Mouse (Mus musculus): ENCODE measurements around the gene Lbh. TPM values are rescaled to one million over a fixed set of nuclear protein-coding genes. Genes with fewer than 3 reads are reported as not detected.

Lbh gene
- polyA plus RNA-seq, 1 experiment from 2014 or later: 2.0 TPM

DNA sequence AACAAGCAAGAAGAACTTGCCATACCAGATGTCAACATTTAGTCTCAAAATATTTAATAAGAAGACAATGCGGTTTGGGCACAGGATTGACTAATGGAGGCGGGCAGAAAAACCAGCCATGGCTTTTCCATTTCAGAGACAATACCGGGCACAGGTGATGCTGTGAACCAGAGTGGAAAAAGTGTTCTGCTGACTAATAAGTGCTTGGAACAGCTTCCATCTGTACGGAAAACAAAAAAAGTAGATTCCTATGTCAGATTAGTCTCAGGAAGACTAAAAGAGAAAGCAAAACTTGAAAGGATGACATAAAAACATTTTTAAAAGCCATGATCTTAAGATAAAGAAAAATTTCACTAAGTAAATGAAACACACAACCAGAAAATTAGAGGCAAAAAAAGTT is 16.4 kb upstream of the Lbh start:
- 94% methylated on average over 4 of the region's 4 CpGs for WGBS
- Histone ChIP-seq H3K4me3 (no peak overlapping the region), H3K27me3 (ENCODE audit: low read depth, poor library complexity, severe bottlenecking) (no peaks in the 10 kb centered on the region), H3K4me1 (0 out of 2 replicates have a peak, but pooled peaks cover 4% of the 10 kb centered on the region), H3K36me3 (no peaks in the 10 kb centered on the region), H3K9me3 (replicated peaks) (no peaks in the 10 kb centered on the region), H3K27ac (no peak overlapping the region)
- DNase-seq (ENCODE audit: low spot score): peak; percentile 4

DNA sequence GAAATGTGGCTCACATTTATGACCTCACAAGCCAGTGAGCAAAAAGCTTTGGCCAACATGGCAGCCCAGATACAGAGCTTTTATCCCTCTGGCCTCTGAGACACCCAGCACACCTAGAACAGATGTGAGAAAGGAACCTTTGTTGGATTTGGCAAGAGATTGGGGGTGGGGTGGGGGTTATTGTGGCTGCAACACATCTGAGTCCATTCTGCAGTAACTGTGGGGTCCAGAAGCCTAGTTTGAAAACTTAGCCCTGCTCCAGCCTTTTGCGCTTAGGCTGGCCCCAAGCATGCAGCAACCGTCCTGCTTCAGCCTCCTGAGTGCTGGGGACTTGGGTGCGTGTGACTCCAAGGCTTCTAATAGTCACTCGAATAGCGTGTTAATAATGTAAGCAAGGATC is 14.8 kb upstream of the Lbh start:
- DNase-seq (ENCODE audit: low spot score): peak; percentile 12
- H3K27ac ChIP-seq: no peak overlapping the region
- H3K4me3 ChIP-seq: no peak overlapping the region
- no peaks in the 10 kb centered on the region for H3K9me3 ChIP-seq (replicated peaks)
- no peaks in the 10 kb centered on the region for H3K27me3 ChIP-seq (ENCODE audit: low read depth, poor library complexity, severe bottlenecking)
- no peaks in the 10 kb centered on the region for H3K36me3 ChIP-seq
- H3K4me1 ChIP-seq: 0 out of 2 replicates have a peak, but pooled peaks cover 4% of the 10 kb centered on the region
- 94% methylated on average over 5 of the region's 5 CpGs for WGBS

DNA sequence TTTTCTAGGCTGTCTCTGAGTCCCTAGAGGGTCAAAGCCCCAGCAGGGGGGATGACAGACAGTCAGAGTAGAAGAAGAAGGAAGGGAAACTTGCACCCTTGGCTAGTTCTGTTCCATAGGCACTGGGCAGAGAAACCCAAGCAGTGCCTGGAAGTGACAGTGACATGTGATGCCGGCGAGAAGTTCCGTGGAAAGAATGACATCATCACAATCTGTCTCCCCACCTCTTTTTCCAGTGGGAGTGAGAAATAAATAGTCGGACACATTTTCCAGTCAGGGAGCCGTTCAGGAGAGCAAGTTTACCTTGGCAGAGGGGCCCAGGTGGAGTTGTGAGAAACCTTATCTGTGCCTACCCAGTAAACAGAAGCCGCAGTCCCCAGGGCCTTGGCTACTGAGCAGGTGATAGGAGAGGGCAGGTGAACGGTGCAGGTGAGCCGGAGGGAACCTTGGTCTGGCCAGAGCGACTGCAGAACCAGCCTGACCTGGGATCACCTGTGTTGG is 14.1 kb upstream of the Lbh start:
- H3K4me3 ChIP-seq: no peak overlapping the region
- H3K27me3 ChIP-seq (ENCODE audit: low read depth, poor library complexity, severe bottlenecking): no peaks in the 10 kb centered on the region
- 0 out of 2 replicates have a peak, but pooled peaks cover 4% of the 10 kb centered on the region for H3K4me1 ChIP-seq
- no peak overlapping the region for H3K27ac ChIP-seq
- H3K9me3 ChIP-seq (replicated peaks): no peaks in the 10 kb centered on the region
- no peaks in the 10 kb centered on the region for H3K36me3 ChIP-seq
- DNase-seq (ENCODE audit: low spot score): peak; percentile 22
- 80% methylated on average over 9 of the region's 9 CpGs for WGBS

DNA sequence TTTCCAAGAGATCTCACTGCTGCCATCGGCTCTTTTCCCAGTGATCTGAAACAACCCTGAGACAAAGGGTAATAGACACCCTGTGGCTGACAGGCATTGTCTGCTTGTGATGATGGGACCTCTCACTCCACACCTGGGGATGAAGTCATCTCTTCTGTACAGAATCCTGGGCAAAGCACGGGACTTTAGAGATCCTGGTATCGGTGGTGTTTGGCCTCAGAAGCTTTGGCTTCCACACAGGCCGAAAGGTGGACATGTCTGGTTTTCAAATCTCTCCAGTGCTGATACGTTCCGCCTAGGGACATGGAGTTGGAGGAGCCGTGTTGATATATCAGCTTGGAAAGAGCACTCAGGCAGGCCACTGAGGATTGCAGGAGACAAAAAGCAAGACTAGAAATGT is 13.2 kb upstream of the Lbh start:
- H3K36me3 ChIP-seq: no peaks in the 10 kb centered on the region
- DNase-seq (ENCODE audit: low spot score): peak; percentile 19
- WGBS: 91% methylated on average over 7 of the region's 7 CpGs

DNA sequence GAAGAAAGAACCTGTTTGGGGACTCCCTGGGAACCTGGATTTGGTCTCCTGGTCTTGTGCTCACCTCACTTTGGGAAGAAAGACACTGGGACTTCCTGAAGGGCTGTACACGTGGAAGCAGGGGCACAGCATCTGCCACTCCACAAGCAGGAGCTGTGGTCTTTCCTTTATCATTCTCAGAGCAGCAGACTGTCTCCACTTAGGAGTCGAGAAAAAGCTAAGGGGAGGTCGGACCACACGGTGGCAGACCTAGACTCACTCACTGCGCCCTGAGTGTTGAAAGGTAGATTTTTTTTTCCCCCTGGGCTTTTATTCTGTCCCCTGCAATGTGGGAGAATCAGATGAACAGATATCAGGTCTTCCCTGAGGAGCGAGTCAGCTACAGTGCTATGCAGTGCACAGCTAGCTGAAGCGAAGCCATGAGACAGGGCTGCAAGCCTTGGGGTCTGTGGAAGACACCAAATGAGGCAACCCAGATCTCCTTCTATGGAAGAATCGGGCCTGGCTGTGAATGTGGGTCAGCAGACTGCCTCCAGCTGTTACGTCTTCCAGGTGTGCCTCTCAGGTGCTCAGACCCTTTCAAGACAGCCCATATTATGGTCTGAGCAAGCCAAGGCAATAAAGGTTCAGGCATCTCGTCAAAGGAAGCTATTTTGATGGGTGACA is 11.7 kb upstream of the Lbh start:
- no peak for DNase-seq (ENCODE audit: low spot score)

More for the DNA sequence above, 13.2 kb upstream of the Lbh start:
- Histone ChIP-seq H3K9me3 (replicated peaks) (no peaks in the 10 kb centered on the region), H3K27ac (no peak overlapping the region), H3K4me3 (no peak overlapping the region), H3K4me1 (no peaks in the 10 kb centered on the region), H3K27me3 (ENCODE audit: low read depth, poor library complexity, severe bottlenecking) (no peaks in the 10 kb centered on the region)

DNA sequence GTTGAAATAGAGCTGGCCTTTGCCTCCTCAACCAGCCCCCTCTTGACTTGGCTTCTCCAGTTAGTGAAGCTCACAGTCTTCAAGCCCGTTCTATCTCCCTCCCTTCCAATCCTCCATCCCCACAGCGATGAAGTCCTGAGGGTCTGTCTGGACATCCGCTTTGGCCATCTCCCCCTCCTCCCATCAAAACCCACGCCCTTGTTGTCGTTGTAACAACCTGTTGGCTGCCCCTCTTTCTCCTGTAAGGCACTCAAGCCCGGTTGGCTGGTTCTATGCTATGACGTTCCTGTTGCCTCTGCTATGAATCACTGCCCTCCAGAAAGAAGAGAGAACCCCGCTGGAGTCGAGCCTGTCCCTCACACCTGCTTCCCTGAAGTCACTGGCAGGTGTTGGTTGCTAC is 10.9 kb upstream of the Lbh start:
- Histone ChIP-seq H3K27me3 (ENCODE audit: low read depth, poor library complexity, severe bottlenecking) (0 out of 2 replicates have a peak, but pooled peaks cover 6% of the 10 kb centered on the region), H3K27ac (no peak overlapping the region), H3K4me1 (peaks cover 3% of the 10 kb centered on the region; the same call in 1 of the 2 replicates), H3K4me3 (no peak overlapping the region), H3K36me3 (no peaks in the 10 kb centered on the region), H3K9me3 (replicated peaks) (no peaks in the 10 kb centered on the region)
- no peak for DNase-seq (ENCODE audit: low spot score)
- 88% methylated on average over 9 of the region's 9 CpGs for WGBS

More for the DNA sequence above, 11.7 kb upstream of the Lbh start:
- WGBS: 72% methylated on average over 10 of the region's 10 CpGs
- Histone ChIP-seq H3K27me3 (ENCODE audit: low read depth, poor library complexity, severe bottlenecking) (0 out of 2 replicates have a peak, but pooled peaks cover 3% of the 10 kb centered on the region), H3K9me3 (replicated peaks) (no peaks in the 10 kb centered on the region), H3K4me3 (no peak overlapping the region), H3K36me3 (no peaks in the 10 kb centered on the region), H3K27ac (no peak overlapping the region), H3K4me1 (peaks cover 2% of the 10 kb centered on the region; the same call in 1 of the 2 replicates)

DNA sequence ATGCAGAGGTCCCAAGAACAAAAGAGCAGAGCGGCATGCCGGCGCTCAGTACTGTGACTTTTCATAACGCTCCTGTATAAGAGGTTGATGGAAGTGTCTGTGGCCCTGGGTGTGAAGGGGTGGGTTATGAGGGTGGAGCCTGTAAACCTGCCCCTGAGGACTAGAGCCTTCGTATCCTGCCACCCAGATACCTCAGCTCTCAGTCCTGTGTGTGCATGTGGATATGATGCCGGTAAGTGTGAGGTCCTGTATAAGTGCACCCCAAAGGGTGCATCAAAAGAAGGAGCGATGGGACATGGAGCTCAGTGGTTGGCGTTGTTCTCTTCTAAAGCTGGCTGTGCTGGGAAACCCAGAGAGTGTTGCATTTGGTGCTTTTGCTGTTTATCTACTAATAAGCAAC is 10.3 kb upstream of the Lbh start:
- WGBS: 86% methylated on average over 8 of the region's 8 CpGs
- Histone ChIP-seq H3K27me3 (ENCODE audit: low read depth, poor library complexity, severe bottlenecking) (0 out of 2 replicates have a peak, but pooled peaks cover 6% of the 10 kb centered on the region), H3K4me3 (no peak overlapping the region), H3K4me1 (peaks cover 3% of the 10 kb centered on the region; the same call in 1 of the 2 replicates), H3K9me3 (replicated peaks) (no peaks in the 10 kb centered on the region), H3K36me3 (no peaks in the 10 kb centered on the region), H3K27ac (no peak overlapping the region)
- peak; percentile 25 for DNase-seq (ENCODE audit: low spot score)

DNA sequence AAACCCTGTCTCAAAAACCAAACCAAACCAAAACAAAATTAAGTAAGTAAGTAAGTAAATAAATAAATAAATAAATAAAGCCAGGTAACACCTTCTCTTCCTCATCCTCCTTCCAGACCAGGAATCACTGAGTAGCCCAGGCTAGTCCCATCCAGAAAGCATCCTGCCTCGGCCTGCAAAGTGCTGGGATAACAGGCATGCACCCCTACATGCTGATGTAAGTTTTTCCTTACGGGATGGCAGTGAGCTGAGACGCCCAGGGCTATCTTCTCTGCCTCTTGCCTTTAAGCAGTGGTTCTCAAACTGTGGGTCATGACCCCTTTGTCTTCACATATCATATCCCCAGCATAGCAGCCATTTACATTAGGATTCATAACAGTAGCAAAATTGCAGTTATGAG is 9.5 kb upstream of the Lbh start:
- 91% methylated on average over 3 of the region's 3 CpGs for WGBS
- Histone ChIP-seq H3K27ac (no peak overlapping the region), H3K4me1 (peaks cover 3% of the 10 kb centered on the region; the same call in 1 of the 2 replicates), H3K9me3 (replicated peaks) (no peaks in the 10 kb centered on the region), H3K27me3 (ENCODE audit: low read depth, poor library complexity, severe bottlenecking) (0 out of 2 replicates have a peak, but pooled peaks cover 6% of the 10 kb centered on the region), H3K36me3 (no peaks in the 10 kb centered on the region), H3K4me3 (no peak overlapping the region)
- peak; percentile 26 for DNase-seq (ENCODE audit: low spot score)

DNA sequence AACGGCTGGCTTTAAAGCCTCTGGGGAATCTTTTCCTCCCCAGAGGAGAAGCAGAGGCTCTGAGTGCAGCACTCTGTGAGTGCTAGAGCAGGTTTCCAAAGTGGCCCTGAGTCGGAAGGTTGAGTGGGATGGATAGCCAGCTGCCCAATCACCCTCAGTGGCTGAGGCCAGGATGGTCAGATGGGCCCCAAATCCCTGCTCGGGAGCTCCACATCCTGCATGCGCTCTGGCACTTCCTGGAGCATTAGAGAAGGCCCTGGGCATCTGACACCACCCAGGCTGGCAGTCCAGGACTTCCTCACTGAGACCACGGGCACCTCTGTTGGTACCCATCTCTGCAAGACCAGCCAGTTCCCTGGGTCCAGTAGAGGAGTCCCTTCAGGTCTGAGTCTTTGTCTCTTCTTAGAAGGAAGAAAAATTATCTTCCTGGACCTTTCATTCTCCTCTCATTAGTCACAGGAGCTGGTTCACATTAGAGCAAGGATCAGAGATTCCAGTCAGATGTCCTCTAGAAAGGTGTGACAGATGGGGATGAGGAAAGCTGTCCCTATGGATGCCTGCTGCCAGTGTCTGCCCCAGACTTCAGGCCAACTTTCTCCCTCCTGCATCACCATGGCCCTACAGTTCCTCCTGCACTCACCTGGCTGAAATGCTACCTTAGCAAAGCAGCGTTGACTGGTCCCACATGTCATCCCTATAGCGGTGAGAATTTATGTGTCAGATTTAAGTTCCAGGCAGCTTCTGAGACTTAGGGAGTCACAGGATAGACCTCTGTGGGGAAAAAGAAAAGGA is 8.8 kb upstream of the Lbh start:
- DNase-seq (ENCODE audit: low spot score): peak; percentile 24
- Histone ChIP-seq H3K27me3 (ENCODE audit: low read depth, poor library complexity, severe bottlenecking) (0 out of 2 replicates have a peak, but pooled peaks cover 6% of the 10 kb centered on the region), H3K9me3 (replicated peaks) (no peaks in the 10 kb centered on the region), H3K27ac (no peak overlapping the region), H3K4me1 (peaks cover 3% of the 10 kb centered on the region; the same call in 1 of the 2 replicates), H3K4me3 (no peak overlapping the region), H3K36me3 (no peaks in the 10 kb centered on the region)
- WGBS: 86% methylated on average over 7 of the region's 7 CpGs

DNA sequence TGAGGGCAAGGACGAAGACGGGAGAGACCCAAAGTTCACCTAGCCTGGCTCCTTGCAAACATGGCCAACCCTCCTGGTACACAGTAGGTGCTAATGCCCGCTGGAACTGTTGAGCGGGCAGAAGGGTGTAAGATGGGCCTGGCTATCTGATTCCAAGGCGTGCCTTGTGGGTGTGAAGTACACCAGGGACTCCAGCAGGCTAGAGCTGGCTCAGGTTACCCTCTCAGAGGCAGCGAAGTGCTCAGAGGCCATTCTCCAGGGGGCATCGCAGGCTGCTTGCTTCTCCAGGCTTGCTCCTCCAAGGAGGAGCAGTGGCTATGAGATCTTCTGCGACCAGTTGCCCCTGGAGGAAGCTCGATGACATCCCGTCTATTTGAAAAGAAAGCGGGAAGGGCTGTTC is 6.8 kb upstream of the Lbh start:
- no peak overlapping the region for H3K4me3 ChIP-seq
- no peaks in the 10 kb centered on the region for H3K9me3 ChIP-seq (replicated peaks)
- no peak for DNase-seq (ENCODE audit: low spot score)
- H3K4me1 ChIP-seq: peaks cover 3% of the 10 kb centered on the region; the same call in 1 of the 2 replicates
- H3K27me3 ChIP-seq (ENCODE audit: low read depth, poor library complexity, severe bottlenecking): peaks cover 11% of the 10 kb centered on the region; the same call in 1 of the 2 replicates
- H3K36me3 ChIP-seq: no peaks in the 10 kb centered on the region
- H3K27ac ChIP-seq: no peak overlapping the region
- 66% methylated on average over 11 of the region's 11 CpGs for WGBS

DNA sequence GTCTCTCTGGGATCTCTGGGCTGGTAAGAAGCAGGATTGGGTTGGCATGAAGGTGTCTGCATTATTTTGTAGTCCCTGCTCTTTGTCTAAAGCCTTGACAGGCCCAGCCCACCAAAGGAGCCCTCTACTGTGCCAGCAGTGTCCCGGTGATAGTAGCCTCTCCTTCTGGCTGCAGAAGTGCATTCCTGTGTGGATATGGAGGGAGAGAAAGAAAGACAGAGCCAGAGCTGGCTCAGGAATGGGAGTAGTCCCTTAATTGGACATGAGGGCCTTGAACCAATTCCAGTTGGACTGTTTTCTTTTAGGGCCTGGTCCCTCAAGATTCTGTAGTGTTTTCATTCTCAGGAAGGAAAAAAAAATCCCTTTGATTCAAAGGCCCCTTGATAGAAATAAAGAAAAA is 6.4 kb upstream of the Lbh start:
- no peak overlapping the region for H3K27ac ChIP-seq
- H3K4me1 ChIP-seq: peaks cover 5% of the 10 kb centered on the region; the same call in 1 of the 2 replicates
- no peaks in the 10 kb centered on the region for H3K36me3 ChIP-seq
- H3K4me3 ChIP-seq: no peak overlapping the region
- peaks cover 15% of the 10 kb centered on the region; the same call in 1 of the 2 replicates for H3K27me3 ChIP-seq (ENCODE audit: low read depth, poor library complexity, severe bottlenecking)
- 24% methylated on average over 1 of the region's 1 CpGs for WGBS
- H3K9me3 ChIP-seq (replicated peaks): no peaks in the 10 kb centered on the region
- DNase-seq (ENCODE audit: low spot score): no peak

DNA sequence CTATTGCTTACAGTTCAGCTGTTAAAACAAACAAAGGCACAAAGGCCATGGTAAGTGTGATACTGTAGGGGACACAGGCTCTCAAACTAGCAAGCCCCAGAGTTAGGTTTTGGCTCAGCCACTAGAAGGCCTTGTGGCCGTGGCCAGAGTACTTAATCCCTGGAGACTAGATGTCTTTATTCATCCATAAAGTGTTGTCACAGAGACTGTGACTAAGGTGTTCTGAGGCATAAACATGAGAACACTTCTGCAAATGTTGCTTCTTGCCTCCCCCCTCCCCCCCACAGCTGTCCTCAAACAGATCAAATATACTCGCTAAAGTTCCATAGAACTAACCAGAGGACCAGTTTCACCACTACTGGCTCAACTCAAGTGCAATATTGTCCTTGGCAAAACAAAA is 4.0 kb upstream of the Lbh start:
- Histone ChIP-seq H3K36me3 (no peaks in the 10 kb centered on the region), H3K27me3 (ENCODE audit: low read depth, poor library complexity, severe bottlenecking) (peaks cover 16% of the 10 kb centered on the region; the same call in 1 of the 2 replicates), H3K9me3 (replicated peaks) (no peaks in the 10 kb centered on the region), H3K4me3 (no peak overlapping the region), H3K27ac (no peak overlapping the region), H3K4me1 (peaks cover 21% of the 10 kb centered on the region)
- no peak for DNase-seq (ENCODE audit: low spot score)
- 79% methylated on average over 2 of the region's 2 CpGs for WGBS

Measured in limb, embryonic 10.5 days (tissue).